Mouse (Mus musculus) bone marrow macrophage, adult 2 months (primary cell): ENCODE measurements around the gene Pygl.

Source experiments
- CTCF ChIP-seq: IDR thresholded peaks from 2 replicates; pipeline ENCODE4 v1.5.1; 2012; ENCODE audit warnings: low read depth, mild to moderate bottlenecking, low read length, moderate library complexity
- POLR2A ChIP-seq: IDR thresholded peaks from 2 replicates; pipeline ENCODE4 v1.6.1; 2012; ENCODE audit warnings: mild to moderate bottlenecking, low read depth, low read length, borderline replicate concordance

DNA sequence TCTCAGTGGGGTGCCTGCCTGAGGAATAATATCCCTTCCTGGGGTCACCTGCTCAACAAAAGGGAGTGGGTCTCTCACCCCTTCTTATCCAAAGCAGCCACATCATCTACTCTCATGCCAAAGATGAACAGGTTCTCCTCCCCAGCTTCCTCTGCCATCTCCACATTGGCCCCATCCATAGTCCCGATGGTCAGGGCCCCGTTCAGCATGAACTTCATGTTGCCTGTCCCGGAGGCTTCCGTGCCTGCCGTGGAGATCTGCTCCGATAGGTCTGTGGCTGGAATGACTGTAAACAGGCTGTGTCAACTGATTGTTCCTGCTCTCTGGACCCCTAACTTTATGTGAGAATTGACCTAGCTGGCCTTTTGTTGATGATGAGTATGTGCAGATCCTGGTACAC, 35.9 kb downstream of the Pygl start:
- TF ChIP-seq CTCF = no peak
- TF ChIP-seq POLR2A = no peak
